Mouse (Mus musculus) thymus, adult 18-20 months (tissue): ENCODE measurements around the gene Timm10.
"Not testable (repeated sequence)": the region's sequence is repeated elsewhere in the genome, so short reads cannot be mapped to it uniquely, and the experiment has no call there.

Experiments used
- DNase-seq, 2 experiments: peaks; one replicate each; pipeline ENCODE4 v3.0.0; 2022; ENCODE audit warnings: mixed read lengths in 2 of 2

Gene Timm10

DNA sequence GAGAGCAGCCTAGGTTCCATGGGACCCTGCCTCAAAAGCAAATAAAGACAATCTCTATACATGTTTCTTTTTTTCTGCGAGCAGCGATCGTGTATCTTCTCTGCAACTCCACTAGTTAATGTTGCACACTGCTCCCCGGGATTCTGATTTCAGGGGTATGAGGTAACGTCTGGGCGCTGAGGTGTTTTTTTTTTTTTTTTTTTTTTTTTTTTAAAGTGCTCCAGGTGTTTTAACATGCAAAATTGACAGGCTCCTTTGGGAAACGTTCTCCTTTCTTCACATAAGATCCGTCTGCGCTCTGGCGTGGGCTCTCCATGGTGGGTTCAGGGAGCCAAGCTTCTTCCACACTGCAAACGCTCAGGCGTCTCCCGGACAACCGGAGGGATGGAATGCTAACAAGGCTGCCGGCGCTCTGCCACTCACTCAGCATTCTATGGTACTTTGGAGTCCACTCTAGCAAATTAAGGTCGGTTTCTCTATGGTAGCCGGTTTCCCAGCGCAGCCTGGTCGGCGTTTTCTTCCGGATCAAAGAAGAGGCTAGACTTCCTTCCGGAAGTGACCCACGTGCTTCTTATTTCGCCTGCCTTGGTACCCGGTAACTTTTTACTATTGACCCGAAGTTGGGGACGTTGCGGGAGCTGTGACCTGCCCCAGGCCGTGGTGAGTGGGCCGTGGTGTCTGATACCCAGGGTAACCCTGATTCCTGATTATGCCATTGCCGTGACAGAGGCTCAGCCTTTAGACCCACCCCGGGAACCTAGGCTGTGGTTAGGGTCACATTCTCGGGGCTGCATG lies at the start of gene Timm10:
TSS of gene Timm10 (plus strand) at position 510 of the 795 bp plus-strand sequence.
- DNase-seq, result peak; percentile 48 to 68

DNA sequence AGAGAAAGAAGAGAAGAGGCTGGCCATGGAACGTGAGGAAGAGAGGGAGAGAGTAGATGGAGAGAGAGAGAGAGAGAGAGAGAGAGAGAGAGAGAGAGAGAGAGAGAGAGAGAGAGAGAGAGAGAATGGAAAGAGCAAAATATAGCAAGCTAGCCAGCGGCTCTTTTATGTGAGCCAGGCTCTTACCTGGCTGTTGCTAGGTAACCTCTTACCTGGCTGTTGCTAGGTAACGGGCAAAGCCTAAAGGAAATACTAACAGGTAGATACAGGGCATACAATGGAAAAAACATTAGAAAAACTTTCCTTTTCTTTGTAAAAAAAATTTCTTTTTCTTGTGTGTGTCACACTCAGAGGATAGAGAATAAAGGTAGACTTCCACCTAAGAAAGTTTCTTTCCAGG lies 49.1 kb upstream of the Timm10 start:
- DNase-seq, result no peak

DNA sequence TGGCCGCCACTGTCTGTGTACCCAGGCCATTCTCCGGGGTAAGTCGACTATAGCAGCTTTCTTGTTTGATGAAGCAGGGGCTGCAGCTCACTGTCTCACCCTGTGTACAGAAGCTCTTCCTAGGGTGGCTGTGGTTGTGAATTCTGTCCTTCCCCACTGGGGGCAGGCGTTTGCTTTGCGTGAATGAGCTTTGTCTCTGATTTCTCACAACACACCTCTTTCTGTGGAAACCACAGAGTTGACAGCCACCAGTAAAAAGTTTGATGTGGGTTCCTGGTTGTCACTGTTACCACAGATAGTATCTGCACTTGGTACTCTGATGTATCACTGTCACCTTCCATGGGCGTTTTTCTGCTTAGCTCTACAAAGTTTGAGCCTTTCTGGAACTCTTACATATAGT lies 47.6 kb upstream of the Timm10 start:
- peak in 1 of 2 experiments; percentile 46 for DNase-seq

DNA sequence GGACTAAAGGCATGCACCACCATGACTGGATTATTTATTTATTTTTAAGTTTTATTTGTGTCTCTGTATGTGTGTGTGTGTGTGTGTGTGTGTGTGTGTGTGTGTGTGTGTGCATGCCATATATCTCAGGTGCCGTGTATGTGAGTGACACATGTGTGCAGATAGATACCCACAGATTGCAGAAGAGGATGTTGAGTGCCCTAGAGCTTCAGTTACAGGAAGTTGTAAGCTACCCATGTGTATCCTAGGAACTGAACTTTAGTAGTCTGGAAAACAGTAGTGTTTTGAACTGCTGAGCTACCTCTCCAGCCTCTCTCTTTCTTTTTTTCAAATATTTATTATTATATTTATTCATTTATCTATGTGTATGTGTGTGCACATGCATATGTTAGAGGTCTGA lies 43.5 kb upstream of the Timm10 start:
- no peak for DNase-seq

DNA sequence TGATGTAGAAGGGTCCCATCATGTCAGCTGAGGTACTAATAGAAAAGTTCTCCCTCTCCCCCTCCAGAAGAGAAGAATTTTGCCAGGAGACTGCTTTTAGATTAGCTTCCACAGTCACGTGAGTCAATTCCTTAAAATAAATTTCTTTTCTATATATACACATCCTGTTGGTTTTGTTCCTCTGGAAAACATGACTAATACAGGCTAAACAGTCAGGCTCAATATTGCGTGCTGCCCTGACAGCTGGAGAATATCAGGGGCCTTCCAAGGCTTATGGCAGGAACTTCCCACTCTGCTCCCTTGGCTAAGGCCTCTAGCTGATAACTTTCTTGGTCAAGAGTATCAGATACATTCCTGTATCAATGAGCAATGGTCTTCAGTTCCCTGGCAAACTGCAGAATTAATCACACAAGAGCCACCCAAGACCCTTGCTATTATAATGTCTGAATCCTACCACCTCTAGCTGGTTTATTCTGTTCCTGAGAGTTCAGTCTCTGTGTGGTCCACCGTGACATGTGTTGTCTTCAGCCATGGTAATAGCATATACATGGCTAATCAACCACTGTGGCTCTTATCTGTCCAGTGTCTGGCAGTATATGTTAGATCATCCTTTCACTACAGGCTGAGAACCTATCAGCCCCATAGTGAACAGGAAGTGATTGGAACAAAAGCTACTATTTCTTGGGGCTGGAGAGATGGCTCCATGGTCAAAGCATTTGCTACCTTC lies 42.8 kb upstream of the Timm10 start:
- no peak for DNase-seq

DNA sequence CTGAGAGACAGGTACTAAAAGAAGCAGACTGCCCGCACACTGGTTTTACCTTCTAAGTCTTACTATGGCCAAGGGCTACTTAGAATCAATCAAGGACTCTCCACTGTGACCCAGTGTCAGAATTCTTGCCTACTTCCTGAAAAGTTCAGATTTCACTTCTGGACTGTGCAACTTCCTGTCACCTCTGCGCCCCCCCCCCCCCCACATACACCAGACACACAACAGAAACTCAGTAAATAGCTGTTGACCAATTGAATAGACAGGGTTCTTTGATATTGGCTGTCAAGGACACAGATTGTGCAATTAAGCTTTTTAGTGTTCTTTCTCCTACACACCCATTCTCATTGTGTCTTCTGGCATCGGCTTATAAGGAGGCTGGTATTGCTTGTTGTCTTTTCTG lies 38.5 kb upstream of the Timm10 start:
- DNase-seq, result no peak

DNA sequence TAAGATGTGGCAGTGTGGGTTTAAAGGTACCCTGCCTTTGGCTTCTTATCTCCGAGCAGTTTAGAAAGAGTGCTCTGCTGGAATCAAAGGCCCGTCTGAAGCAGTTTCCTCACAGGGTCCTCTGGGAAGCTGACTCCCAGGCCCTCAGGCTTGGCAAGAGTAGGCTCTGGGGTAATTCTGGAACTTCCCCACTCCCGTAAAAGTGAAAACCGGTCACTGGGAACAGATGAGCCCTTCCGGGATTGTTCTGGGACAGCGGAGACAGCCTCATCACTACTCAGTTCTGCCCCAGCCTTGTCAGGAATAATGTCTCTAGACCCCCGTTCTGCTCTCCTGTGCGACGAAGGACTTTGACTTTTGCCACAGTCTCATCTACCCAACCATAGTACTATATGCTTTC lies 36.4 kb upstream of the Timm10 start:
- no peak for DNase-seq

DNA sequence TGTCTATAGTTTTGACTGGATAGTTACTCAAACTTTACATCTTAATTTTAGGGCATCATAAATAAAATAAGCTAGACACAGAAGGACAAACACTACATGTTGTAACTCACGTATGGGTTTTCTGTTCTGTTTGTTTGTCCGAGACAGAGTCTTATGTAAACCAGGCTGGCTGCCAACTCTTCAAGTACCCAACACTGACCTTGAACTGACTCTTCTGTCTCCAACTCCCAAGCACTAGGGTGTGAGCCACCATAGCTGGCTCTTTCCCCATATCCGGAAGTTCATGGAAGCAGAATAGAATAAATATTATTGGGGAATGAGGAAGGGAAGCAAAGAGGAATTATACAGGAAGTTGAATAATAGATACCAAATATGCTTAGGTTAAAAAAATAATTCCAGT lies 34.3 kb upstream of the Timm10 start:
- DNase-seq, result no peak

DNA sequence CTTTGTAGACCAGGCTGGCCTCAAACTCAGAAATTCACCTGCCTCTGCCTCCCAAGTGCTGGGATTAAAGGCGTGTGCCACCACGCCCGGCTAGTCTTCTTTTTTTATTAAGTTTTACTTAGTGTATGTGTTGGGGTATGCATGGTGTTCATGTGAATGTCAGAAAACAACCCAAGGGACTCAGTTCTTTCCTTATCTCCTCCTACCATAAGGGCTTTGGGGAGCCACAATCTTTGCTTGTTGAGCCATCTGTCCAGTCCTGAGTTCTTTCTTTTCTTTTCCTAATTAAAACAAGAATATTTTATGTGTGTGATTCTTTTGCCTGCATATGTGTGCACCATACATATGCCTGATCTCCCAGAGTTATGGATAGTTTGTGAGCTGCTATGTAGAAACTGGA lies 33.6 kb upstream of the Timm10 start:
- no peak for DNase-seq

DNA sequence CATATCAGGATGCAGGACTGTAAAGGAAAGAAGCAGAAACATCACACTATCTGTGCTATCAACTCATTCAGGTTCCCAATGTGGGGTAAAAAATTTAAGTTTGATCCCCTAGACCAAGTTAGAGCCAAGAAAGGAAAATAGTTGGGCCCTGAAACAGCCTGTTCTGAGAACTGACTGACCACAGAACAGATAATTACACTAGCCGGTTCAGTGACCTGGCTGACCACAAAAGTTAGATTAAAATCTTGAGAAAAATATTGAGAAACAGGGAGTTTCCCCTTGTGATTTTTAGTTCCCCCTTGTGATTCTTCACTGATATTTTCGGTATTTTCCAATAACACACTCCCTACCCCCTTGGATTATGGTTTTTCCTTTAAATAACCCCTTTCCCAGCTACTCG lies 32.9 kb upstream of the Timm10 start:
- DNase-seq, result no peak

DNA sequence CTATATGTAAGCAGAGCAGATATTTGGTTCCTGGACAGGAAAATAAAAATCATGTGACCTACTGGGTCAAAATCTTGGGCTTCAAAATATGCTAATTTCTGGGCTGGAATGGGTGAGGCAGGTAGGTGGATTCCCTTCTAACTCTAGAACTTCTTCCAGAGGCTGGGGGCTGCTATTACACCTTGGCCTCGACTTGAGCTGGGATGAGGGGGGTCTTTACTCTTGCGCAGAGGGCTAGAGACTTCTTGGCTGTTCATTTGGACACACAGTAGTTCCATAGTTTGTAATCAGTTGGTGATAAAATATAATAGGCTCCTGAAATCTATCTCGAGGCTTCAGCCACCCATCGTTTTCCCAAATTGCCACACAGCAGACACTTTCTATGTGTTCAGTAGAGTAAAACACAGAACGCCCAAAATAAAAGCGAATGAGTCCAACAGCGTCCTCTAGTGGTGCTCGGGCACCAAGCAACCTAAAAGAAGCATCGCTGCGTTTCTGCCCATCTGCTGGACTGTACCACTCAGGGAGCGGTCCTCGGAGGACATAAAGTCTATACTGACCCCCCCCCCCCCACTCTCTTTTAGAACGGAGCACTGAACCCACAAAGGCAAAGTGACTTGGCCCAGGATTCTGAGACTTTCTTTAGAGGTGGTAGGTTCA lies 28.8 kb upstream of the Timm10 start:
- peak in 1 of 2 experiments; percentile 26 for DNase-seq

DNA sequence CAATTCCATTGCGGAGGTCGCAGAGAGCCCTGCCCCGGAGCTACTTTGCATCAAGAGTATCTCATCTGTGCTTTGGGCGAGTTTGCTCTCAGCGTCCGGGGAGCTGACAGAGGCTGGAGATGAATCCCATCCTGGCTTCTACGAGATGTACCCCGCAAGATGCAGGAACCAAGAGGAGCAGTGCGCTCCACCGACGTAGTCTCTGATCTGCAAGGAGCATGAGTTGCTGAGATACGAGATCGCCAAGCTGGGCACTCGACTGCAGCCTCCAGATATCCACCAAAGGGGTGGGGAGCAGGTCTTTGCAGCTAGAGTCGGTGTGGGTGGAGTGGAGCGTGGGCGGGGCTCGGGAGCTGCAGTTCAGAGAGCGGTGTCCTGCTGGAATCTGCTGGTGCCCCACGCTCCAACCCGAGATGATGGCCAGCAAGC lies 28.3 kb upstream of the Timm10 start, which contains the start of gene Ube2l6:
TSS of gene Ube2l6 (plus strand) at position 336 of the 429 bp plus-strand sequence.
- DNase-seq, result peak; percentile 20 to 26

DNA sequence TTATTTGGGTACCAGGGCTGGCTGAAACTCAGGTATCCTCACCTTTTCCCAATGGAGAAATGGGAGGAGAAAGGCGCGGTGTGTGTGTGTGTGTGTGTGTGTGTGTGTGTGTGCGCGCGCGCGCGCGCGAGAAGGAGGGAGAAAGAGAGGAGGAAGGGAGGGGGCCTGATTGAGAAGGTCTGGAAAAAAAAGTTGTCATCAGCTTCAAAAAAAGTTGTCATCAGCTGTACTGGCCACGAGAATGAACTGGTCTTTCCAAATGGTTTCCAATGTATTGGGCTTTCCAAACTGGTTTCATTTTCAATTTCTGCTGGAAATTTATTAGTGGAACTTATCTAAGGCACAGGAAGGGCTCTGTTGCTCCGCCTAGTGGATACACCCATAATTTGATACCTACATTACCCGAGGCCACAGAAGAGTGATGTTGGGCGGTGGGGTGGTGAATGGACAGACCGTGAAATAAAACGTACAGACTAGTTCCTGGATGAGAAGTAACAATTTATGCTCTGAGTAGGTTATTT lies 27.7 kb upstream of the Timm10 start:
- no peak for DNase-seq

DNA sequence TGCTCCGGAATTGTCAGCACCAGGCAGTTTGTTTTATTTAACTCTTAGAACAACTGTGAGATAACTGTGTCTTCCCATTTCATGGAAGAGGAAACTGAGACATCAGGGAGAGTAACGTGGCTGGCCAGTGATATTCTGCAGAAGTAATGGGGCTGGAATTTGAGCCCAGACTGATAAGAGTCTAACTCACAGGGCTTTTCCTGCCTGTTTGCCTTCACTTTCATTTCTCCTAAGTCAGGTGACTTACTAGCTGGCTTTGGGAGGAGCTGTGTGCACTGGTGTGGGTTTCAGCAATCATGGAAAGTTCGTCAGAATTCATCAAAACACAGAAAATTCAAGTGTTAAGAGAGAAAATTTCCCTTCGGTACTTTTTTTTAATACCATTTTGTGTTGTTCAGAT lies 26.5 kb upstream of the Timm10 start:
- DNase-seq, result no peak

DNA sequence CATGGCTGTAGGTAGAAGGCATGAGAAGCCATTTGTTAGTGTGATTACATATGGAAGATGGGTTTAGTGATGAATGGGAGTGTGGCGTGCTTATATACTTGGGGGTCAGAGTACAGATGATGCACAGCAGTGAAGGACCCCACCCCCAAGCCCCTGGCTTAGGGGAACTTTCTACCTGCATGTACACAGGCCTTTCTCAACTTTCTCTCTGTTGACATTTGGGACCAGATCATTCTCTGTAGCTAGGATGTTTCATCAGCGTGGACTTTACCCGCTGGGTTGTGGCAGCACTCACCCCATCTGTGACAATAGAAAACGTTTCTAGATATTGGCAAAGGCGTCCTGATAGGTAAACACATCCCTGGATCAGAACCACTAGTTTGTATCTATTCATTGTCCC lies 25.6 kb upstream of the Timm10 start:
- not testable (repeated sequence) for DNase-seq

DNA sequence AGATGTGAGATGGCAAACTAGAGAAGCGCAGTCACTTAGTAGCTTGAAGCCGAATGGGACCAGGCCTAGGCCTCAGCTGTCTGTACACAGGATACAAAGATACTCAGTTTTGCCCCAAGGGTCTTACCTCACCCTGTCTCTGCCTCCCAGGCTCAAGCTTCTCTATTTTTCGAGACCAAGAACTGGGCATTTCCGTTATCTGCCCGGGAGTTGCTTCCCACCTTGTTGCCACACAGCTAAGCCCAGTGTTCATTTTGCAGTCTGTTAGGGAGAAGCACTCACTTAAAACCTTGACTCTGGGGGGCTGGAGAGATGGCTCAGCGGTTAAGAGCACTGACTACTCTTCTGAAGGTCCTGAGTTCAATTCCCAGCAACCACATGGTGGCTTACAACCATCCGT lies 22.8 kb upstream of the Timm10 start:
- no peak for DNase-seq

DNA sequence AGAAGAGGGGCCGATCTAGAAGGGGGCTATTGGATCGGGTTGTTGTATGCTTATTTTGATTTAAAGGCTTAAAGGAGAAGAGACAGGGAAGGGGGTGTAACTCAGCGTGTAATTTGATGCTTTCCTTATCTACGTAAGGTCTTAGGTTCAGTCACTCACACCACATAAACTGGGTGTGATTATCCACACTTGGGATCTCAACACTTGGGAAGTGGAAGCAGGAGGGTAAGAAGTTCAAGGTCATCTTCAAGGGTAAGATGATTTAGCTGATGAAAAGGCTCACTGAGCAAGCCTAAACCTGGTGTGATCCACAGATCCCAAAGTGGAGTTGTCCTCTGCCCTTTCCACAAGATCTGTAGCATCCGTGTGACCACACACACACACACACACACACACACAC lies 20.3 kb upstream of the Timm10 start:
- no peak for DNase-seq

DNA sequence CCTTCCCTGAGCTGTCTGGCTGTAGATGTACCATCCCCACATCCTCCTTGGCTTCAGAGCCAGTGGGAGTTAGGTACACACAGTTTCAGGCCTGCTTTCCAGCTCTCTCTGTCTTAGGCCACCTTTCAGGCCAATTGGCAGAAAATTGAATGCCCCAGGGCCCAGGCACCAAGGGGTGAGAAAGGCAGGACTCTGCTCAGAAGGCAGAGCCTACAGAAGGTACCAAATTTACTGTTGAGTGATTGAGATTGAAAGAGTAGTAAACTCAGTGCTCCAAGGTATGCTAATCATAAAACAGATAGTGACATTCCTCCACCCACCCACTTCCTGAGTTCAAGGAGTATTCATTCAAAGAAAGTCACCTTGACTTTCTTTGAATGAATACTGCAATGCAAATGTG lies 17.5 kb upstream of the Timm10 start:
- DNase-seq, result no peak

DNA sequence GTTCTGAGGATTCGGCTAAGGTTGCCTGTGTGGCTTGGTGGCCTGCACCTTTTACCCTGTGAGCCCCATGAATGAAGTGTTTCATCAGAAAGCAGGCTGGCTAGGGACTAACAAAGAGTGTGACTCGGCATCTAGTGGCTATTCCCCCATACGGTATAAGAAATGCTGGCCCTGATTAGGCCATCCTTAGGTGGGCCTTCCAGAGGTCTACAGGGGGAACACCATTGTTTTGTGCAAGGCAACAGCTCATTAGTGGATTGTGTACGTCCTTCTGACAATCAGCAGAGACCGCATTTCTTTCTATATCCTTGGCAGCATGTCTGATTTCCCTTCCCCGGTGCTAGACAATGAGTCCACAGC lies 16.3 kb upstream of the Timm10 start:
- DNase-seq, result no peak

DNA sequence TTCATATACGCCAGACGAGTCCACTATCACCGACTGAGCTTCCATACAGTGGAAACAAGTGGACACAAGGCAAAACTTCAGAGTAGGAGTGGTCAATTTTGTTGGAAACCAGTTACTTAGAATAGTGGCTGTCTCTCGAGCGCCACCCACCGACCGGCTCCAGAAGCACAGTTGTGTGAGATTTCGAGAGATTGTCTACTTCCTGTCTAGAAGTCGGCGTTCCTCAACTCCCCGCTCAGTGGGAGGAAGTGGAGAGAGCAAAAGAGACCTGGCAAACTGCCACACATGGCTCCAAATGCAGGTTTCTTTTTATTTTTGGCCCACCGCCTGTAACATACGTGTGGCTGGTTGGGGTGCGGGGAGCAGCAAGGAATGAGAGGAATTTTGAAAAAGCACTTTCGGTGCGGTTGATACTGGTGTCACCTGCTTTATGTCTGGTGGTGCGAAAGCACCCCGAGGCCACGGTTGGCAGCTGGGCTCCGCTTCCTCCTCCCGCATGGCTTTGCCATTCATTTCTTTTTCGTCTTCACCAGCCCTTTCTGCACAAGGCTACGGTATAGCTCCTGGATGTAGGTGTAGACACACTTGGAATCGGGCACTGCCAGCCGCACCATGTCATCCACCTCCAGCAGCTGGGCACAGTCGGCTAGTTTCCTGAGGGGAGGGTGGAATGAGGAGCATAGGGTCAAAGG lies 15.8 kb upstream of the Timm10 start:
- peak; percentile 67 to 73 for DNase-seq

DNA sequence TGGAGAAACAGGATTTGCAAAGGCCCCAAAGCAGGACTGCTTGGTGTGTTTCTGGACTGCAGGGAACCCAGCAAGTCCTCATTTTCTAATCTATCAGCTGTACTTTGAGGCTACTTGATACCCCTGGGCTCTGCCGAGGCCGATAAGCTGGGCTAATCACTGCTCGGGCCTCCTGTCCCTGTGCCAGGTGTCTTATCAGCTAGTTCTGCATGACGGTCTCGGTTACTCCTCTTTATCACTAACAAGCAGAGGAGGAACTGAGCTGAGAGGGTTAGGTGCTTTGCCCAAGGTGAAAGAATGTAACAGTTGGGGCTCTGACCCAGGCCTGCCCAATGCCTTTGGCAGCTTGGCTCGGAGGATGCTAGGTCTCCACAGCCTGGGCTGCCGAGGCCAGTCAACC lies 14.9 kb upstream of the Timm10 start:
- no peak for DNase-seq

DNA sequence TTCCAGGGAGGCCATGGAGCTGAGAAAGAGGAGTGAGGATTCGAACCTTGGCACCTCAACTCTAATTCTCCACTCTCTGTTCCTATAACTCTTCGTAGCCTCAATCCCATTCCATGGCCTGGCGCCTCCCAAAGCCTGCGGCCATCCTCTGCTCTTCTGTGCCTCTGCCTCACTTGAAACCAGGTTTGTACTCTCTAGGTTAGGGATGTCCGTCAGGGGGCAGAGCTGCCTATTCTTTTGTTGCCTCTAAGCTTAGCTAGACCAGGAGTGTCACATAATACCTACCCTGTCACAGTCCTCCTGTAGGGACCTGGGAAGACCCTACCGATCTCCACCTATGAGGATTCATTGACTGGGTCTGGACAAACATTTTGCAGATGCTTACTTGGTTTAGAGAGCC lies 14.1 kb upstream of the Timm10 start:
- no peak for DNase-seq

DNA sequence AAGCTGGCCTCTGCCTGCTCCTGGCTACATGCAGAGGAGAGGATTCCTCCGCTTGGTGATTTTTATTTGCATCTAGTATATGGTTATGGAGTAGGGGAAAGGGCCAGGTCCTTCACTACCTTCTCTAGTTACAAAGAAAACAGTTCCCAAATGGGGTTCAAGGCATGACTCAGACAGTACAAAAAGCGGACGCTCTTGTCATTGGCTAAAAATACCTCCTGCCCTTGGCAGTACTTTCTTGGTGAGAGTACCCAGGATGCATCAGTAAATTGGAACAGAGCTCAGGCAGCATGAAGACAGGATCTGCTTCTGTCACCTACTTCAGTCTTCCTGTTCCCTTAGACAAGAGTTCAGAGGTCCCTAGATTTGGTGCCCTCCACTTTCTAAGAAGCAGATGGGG lies 6.9 kb upstream of the Timm10 start:
- DNase-seq, result no peak
